9 mouse cellular contexts compared by ENCODE assay signal in the genomic region with DNA sequence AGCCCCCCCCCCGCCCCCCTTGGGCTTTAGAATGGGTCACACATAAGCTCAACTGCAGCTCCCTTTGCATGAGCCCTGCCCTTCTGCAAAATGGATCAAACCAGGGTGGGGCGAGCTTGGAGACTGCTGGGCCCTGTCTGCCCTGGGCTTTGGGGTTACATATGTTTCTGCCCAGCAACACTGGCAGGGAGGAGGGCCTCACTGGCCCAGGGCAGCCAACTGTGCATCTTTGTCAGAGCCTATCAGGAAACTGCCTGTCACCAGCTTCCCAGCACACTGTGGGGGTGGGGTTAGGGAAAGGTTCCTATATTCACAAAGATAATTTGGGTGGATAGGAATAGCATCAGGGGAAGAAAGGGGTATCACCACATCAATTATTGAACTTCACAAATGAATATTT.
A peak's percentile ranks its signal among the peaks of the same experiment; 100 is the strongest.
DNase-seq lines count a peak whose midpoint lies in the region; ATAC-seq lines count a peak whose summit lies in the region.
"Had no signal": no experiment of that assay in that cellular context is flagged by ENCODE, and none has a peak within 500 bp of the region (broad histone marks: within the 10 kb centered on the region; RNA-seq: fewer than 3 reads in every experiment).

No protein-coding gene starts in this region.

- no peaks in the 10 kb centered on the region for H3K9me3 ChIP-seq in heart, embryonic 14.5 days (ENCODE audit: control insufficient read depth, low read length)
- no peaks in the 10 kb centered on the region for H3K9me3 ChIP-seq in neural tube, embryonic 11.5 days (ENCODE audit: control insufficient read depth, low read length)
- no peaks in the 10 kb centered on the region for H3K9me3 ChIP-seq in hindbrain, embryonic 14.5 days (ENCODE audit: control insufficient read depth, low read length)

- H3K4me1 ChIP-seq in heart, embryonic 14.5 days (ENCODE audit: control insufficient read depth in 2 of 2, insufficient read depth in 2 of 2, low read length in 2 of 2), result peaks cover 42 to 62% of the 10 kb centered on the region in 2 experiments
- H3K4me1 ChIP-seq in neural tube, embryonic 11.5 days (ENCODE audit: control insufficient read depth, insufficient read depth, low read length), result peaks cover 6% of the 10 kb centered on the region; the same call in 1 of the 2 replicates
- H3K4me1 ChIP-seq in hindbrain, embryonic 14.5 days (replicated peaks; ENCODE audit: control insufficient read depth, insufficient read depth, low read length), result peaks cover 5% of the 10 kb centered on the region; the same call in 1 of the 2 replicates

- H3K4me2 ChIP-seq in heart, embryonic 14.5 days (ENCODE audit: low read length), result no peak overlapping the region
- H3K4me2 ChIP-seq in neural tube, embryonic 11.5 days (ENCODE audit: low read depth), result no peak overlapping the region
- no peak overlapping the region for H3K4me2 ChIP-seq in hindbrain, embryonic 14.5 days (replicated peaks)

- H3K27ac ChIP-seq in heart, embryonic 14.5 days (replicated peaks in 1 of 2; ENCODE audit: control insufficient read depth in 1 of 2, insufficient read depth in 1 of 2, low read depth in 2 of 2, low read length in 2 of 2), result peak overlapping the region; percentile 81 to 84; a peak in 3 of 4 replicates
- no peak overlapping the region for H3K27ac ChIP-seq in neural tube, embryonic 11.5 days (ENCODE audit: low read depth, low read length)
- H3K27ac ChIP-seq in hindbrain, embryonic 14.5 days, result no peak overlapping the region
- H3K27ac ChIP-seq: left cerebral cortex, adult 2 months had no signal

- DNase-seq in heart, adult 11 months, result no peak
- DNase-seq in neural tube, embryonic 11.5 days (ENCODE audit: low spot score), result peak; percentile 51
- no peak for DNase-seq in neural tube, embryonic 10.5 days (ENCODE audit: extremely low spot score, low spot score)
- DNase-seq in hindbrain, embryonic 14.5 days (ENCODE audit: low spot score), result no peak
- DNase-seq in retina, postnatal 1 day, result peak; percentile 88
- DNase-seq in adrenal gland, postnatal 14 days, result no peak
- DNase-seq in adrenal gland, adult 2 months, result no peak

- peak overlapping the region; percentile 58 for H3K9ac ChIP-seq in heart, embryonic 14.5 days (ENCODE audit: low read length)
- no peak overlapping the region for H3K9ac ChIP-seq in neural tube, embryonic 11.5 days (ENCODE audit: low read length)
- no peak overlapping the region for H3K9ac ChIP-seq in hindbrain, embryonic 14.5 days

- no peaks in the 10 kb centered on the region for H3K36me3 ChIP-seq in heart, embryonic 14.5 days (ENCODE audit: control insufficient read depth, insufficient read depth, low read length)
- no peaks in the 10 kb centered on the region for H3K36me3 ChIP-seq in neural tube, embryonic 11.5 days (ENCODE audit: control insufficient read depth, insufficient read depth, low read length)
- no peaks in the 10 kb centered on the region for H3K36me3 ChIP-seq in hindbrain, embryonic 14.5 days (replicated peaks; ENCODE audit: control insufficient read depth, insufficient read depth)

- ATAC-seq in heart, embryonic 14.5 days (ENCODE audit: insufficient number of reproducible peaks, insufficient read depth, low FRiP score, low read depth), result peak; percentile 26
- ATAC-seq in neural tube, embryonic 11.5 days (ENCODE audit: insufficient read depth, low FRiP score, low TSS enrichment), result no peak; the same call in 1 of the 2 replicates
- ATAC-seq in hindbrain, embryonic 14.5 days (ENCODE audit: low FRiP score), result peak; percentile 59; the same call in 1 of the 2 replicates

- no peak overlapping the region for H3K4me3 ChIP-seq in heart, embryonic 14.5 days (ENCODE audit: control insufficient read depth in 1 of 2, insufficient read depth in 1 of 2, low read depth in 1 of 2, low read length in 2 of 2)
- no peak overlapping the region for H3K4me3 ChIP-seq in neural tube, embryonic 11.5 days (ENCODE audit: low read depth, low read length)
- H3K4me3 ChIP-seq in hindbrain, embryonic 14.5 days (replicated peaks; ENCODE audit: low read length), result no peak overlapping the region
- H3K4me3 ChIP-seq: left cerebral cortex, adult 2 months had no signal

- WGBS in heart, embryonic 14.5 days, result 10% methylated on average over 2 of the region's 2 CpGs
- 40% methylated on average over 2 of the region's 2 CpGs for WGBS in neural tube, embryonic 11.5 days
- 34% methylated on average over 2 of the region's 2 CpGs for WGBS in hindbrain, embryonic 14.5 days

- no peaks in the 10 kb centered on the region for H3K27me3 ChIP-seq in heart, embryonic 14.5 days (ENCODE audit: control insufficient read depth, insufficient read depth, low read length)
- no peaks in the 10 kb centered on the region for H3K27me3 ChIP-seq in neural tube, embryonic 11.5 days (ENCODE audit: control insufficient read depth, insufficient read depth, low read length)
- H3K27me3 ChIP-seq in hindbrain, embryonic 14.5 days (ENCODE audit: control insufficient read depth, insufficient read depth, low read length), result no peaks in the 10 kb centered on the region

Comparison
In these comparisons a context has a peak if more than half of its experiments do, and no peak if none do; other contexts are left out.
1. DNase-seq: peak in neural tube, embryonic 11.5 days (single experiment) and retina, postnatal 1 day (single experiment); none in heart, adult 11 months (single experiment), neural tube, embryonic 10.5 days (single experiment), hindbrain, embryonic 14.5 days (single experiment), adrenal gland, postnatal 14 days (single experiment) and adrenal gland, adult 2 months (single experiment).
2. H3K27ac ChIP-seq: peak in heart, embryonic 14.5 days (2 of 2); none in neural tube, embryonic 11.5 days (single experiment) and hindbrain, embryonic 14.5 days (single experiment).